Mouse (Mus musculus): ENCODE results near the gene Fdxr. TPM values are rescaled to one million over a fixed set of nuclear protein-coding genes. Genes with fewer than 3 reads are reported as not detected.

The Fdxr gene
- total RNA-seq, 2 experiments from 2014 or later, result 3.2 TPM

Small RNA genes within 50 kb of the gene (microRNA-seq; reads per million reads assigned to microRNA genes)
- gene Gm25837, result not detected

Other genes starting within 250 kb of the Fdxr start
- 1 to 10 TPM in 1 of 2 experiments, not detected in 1; 2.7 TPM for gene Cd300ld5, start 239.3 kb downstream of the Fdxr start, total RNA-seq (2021)
- 1 to 10 TPM; 1.8 to 2.0 TPM for gene Cd300ld3, start 228.6 kb downstream of the Fdxr start, total RNA-seq (2021)
- gene Cd300e, start 214.9 kb downstream of the Fdxr start, total RNA-seq (2021), result not detected
- under 1 TPM in 1 of 2 experiments, not detected in 1; 0.36 TPM for gene Rab37, start 185.6 kb downstream of the Fdxr start, total RNA-seq (2021)
- not detected for gene Cd300lf, start 143.1 kb downstream of the Fdxr start, total RNA-seq (2021)
- gene Slc9a3r1, start 113.7 kb downstream of the Fdxr start, total RNA-seq (2021), result 1 to 10 TPM; 1.6 to 1.9 TPM
- gene Tmem104, start 89.6 kb downstream of the Fdxr start, total RNA-seq (2021), result 1 to 10 TPM; 7.5 to 7.9 TPM
- 10 to 100 TPM; 12.6 to 20.2 TPM for gene Nat9, start 89.2 kb downstream of the Fdxr start, total RNA-seq (2021)
- gene Grin2c, start 9.8 kb downstream of the Fdxr start, total RNA-seq (2021), result under 1 TPM; 0.05 to 0.14 TPM
- gene Fads6, start 20.6 kb upstream of the Fdxr start, total RNA-seq (2021), result 1 to 10 TPM; 4.7 to 6.0 TPM
- gene Otop2, start 30.1 kb upstream of the Fdxr start, total RNA-seq (2021), result not detected
- under 1 TPM; 0.16 to 0.19 TPM for gene Ush1g, start 45.0 kb upstream of the Fdxr start, total RNA-seq (2021)
- not detected for gene Otop3, start 57.7 kb upstream of the Fdxr start, total RNA-seq (2021)
- gene Hid1, start 90.7 kb upstream of the Fdxr start, total RNA-seq (2021), result under 1 TPM; 0.81 to 0.96 TPM
- 1 to 10 TPM; 1.2 to 1.5 TPM for gene Cdr2l, start 104.9 kb upstream of the Fdxr start, total RNA-seq (2021)
- gene Mrpl58, start 126.7 kb upstream of the Fdxr start, total RNA-seq (2021), result 10 to 100 TPM; 90.3 to 95.5 TPM
- 100 to 1,000 TPM; 772 to 857 TPM for gene Atp5h, start 142.9 kb upstream of the Fdxr start, total RNA-seq (2021)
- 10 to 100 TPM; 15.9 to 17.7 TPM for gene Kctd2, start 143.1 kb upstream of the Fdxr start, total RNA-seq (2021)
- not detected for gene Trim80, start 163.5 kb upstream of the Fdxr start, total RNA-seq (2021)
- not detected for gene Slc16a5, start 185.4 kb upstream of the Fdxr start, total RNA-seq (2021)
- gene Armc7, start 198.6 kb upstream of the Fdxr start, total RNA-seq (2021), result 1 to 10 TPM in 1 of 2 experiments, under 1 TPM in 1; 0.82 to 1.3 TPM
- gene Nt5c, start 214.8 kb upstream of the Fdxr start, total RNA-seq (2021), result 1 to 10 TPM; 6.2 to 6.8 TPM
- gene Jpt1, start 237.3 kb upstream of the Fdxr start, total RNA-seq (2021), result 10 to 100 TPM; 49.7 to 52.4 TPM

All from gastrocnemius, adult 18-20 months (tissue).